Mouse (Mus musculus): ENCODE measurements around the gene Gjd3. TPM values are rescaled to one million over a fixed set of nuclear protein-coding genes. Genes with fewer than 3 reads are reported as not detected.

The Gjd3 gene
- total RNA-seq, 2 experiments from 2014 or later: 2.2 to 3.4 TPM

- DNase-seq: no peak
- intact Hi-C loops (cut with DNase I): no loop called here
Measured at GRCm38 (mm10) chr11:98964616-98965415, 18.0 kb downstream of the Gjd3 start.

GRCm38 (mm10) chr11:98964201-98964615, 18.6 kb downstream of the Gjd3 start:
- intact Hi-C loops (cut with DNase I): no loop called here
- DNase-seq: no peak

GRCm38 (mm10) chr11:98963191-98964021, 19.4 kb downstream of the Gjd3 start:
- intact Hi-C loops (cut with DNase I): no loop called here

GRCm38 (mm10) chr11:98962421-98963095, 20.3 kb downstream of the Gjd3 start:
- DNase-seq: no peak
- intact Hi-C loops (cut with DNase I): no loop called here

More at GRCm38 (mm10) chr11:98963191-98964021, 19.4 kb downstream of the Gjd3 start:
- DNase-seq: peak; percentile 83

- no peak for DNase-seq
- intact Hi-C loops (cut with DNase I): no loop called here
Measured at GRCm38 (mm10) chr11:98961766-98962165, 21.1 kb downstream of the Gjd3 start.

- DNase-seq: no peak
- intact Hi-C loops (cut with DNase I): no loop called here
Measured at GRCm38 (mm10) chr11:98961051-98961592, 21.7 kb downstream of the Gjd3 start.

GRCm38 (mm10) chr11:98960313-98960906, 22.4 kb downstream of the Gjd3 start:
- intact Hi-C loops (cut with DNase I): no loop called here
- DNase-seq: peak; percentile 52

- intact Hi-C loops (cut with DNase I): no loop called here
- DNase-seq: no peak
Measured at GRCm38 (mm10) chr11:98959437-98960312, 23.1 kb downstream of the Gjd3 start.

GRCm38 (mm10) chr11:98956340-98956739, 26.5 kb downstream of the Gjd3 start:
- intact Hi-C loops (cut with DNase I): no loop called here
- no peak for DNase-seq

GRCm38 (mm10) chr11:98955707-98956235, 27.0 kb downstream of the Gjd3 start:
- intact Hi-C loops (cut with DNase I): no loop called here

GRCm38 (mm10) chr11:98954801-98955706, 27.8 kb downstream of the Gjd3 start:
- intact Hi-C loops (cut with DNase I): no loop called here
- DNase-seq: no peak

More at GRCm38 (mm10) chr11:98955707-98956235, 27.0 kb downstream of the Gjd3 start:
- peak; percentile 36 for DNase-seq

- DNase-seq: peak; percentile 79
- intact Hi-C loops (cut with DNase I): no loop called here
Measured at GRCm38 (mm10) chr11:98954373-98954772, 28.4 kb downstream of the Gjd3 start.

- intact Hi-C loops (cut with DNase I): no loop called here
- DNase-seq: no peak
Measured at GRCm38 (mm10) chr11:98953835-98954320, 28.9 kb downstream of the Gjd3 start.

- intact Hi-C loops (cut with DNase I): no loop called here
- no peak for DNase-seq
Measured at GRCm38 (mm10) chr11:98953361-98953760, 29.5 kb downstream of the Gjd3 start.

- intact Hi-C loops (cut with DNase I): no loop called here
- DNase-seq: no peak
Measured at GRCm38 (mm10) chr11:98952736-98953135, 30.1 kb downstream of the Gjd3 start.

GRCm38 (mm10) chr11:98952111-98952510, 30.7 kb downstream of the Gjd3 start:
- intact Hi-C loops (cut with DNase I): no loop called here
- no peak for DNase-seq

GRCm38 (mm10) chr11:98951026-98951906, 31.6 kb downstream of the Gjd3 start:
- intact Hi-C loops (cut with DNase I): no loop called here
- DNase-seq: peak; percentile 96
